Comparison of ENCODE assay signal across 8 mouse cellular contexts in the genomic region with DNA sequence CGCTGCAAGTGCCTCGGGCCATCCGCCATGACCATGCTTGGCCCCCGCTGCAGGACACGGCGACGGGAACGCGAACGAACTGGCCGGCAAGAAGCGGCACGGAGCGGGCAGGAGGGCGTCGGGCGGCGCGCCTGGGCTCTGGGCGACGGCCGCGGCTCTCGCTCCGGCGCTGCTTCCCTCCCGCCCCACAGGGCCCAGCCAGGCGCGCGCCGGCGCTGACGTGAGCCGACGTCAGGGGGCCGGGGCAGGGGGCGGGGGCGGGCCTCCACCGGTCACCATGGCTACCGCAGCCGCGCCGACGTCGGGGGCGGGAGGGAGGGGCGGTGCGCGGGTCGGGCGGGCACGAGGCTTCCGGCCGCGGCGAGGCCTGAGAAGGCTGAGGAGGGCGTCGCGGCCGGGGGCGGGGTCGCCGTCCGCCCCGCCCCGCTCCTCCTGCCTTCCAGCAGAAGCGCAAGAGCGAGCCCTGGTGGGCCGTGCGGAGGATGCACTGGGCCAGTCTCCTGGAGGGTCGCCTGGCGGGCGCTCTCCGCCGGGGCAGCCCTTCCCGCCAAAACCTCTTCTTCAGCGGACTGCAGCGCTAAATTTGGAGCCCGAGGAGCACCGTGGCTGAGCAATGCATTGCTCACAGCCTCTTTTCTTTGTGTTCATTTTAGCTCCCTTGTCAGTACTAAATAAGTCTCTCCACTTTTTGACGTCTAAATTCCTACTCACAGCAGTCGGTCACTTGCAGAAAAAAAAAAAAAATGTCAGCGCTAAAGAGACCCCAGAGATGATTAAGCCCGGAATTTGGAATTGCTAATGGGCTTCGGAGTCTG. TPM values are rescaled to one million over a fixed set of nuclear protein-coding genes. Genes with fewer than 3 reads are reported as not detected.
A peak's percentile ranks its signal among the peaks of the same experiment; 100 is the strongest.
DNase-seq lines count a peak whose midpoint lies in the region; ATAC-seq and TF ChIP-seq lines count a peak whose summit lies in the region.

A gene (minus strand): TSS at position 233 of the 815 bp plus-strand sequence.

- peak within 1 kb of the TSS; percentile 77 to 99 (median 82) for H3K4me3 ChIP-seq in CH12.LX (replicated peaks in 1 of 3; ENCODE audit: low read depth in 2 of 3, low read length in 2 of 3, poor library complexity in 1 of 3)
- H3K4me3 ChIP-seq in forebrain, embryonic 12.5 days (replicated peaks): peak within 1 kb of the TSS; percentile 86
- H3K4me3 ChIP-seq in heart, postnatal 0 days (ENCODE audit: low read depth, low read length): peak within 1 kb of the TSS; percentile 82
- H3K4me3 ChIP-seq in liver, postnatal 0 days (ENCODE audit: low read depth, low read length): peak within 1 kb of the TSS; percentile 88
- peak within 1 kb of the TSS; percentile 89 for H3K4me3 ChIP-seq in neural tube, embryonic 14.5 days (ENCODE audit: low read depth, low read length)

- peak within 1 kb of the TSS; percentile 80 for H3K27ac ChIP-seq in CH12.LX (ENCODE audit: insufficient read depth, low read depth)
- peak within 1 kb of the TSS; percentile 81 for H3K27ac ChIP-seq in forebrain, embryonic 12.5 days
- H3K27ac ChIP-seq in heart, postnatal 0 days (ENCODE audit: low read depth): peak within 1 kb of the TSS; percentile 92
- peak within 1 kb of the TSS; percentile 96 for H3K27ac ChIP-seq in liver, postnatal 0 days (ENCODE audit: low read depth)
- H3K27ac ChIP-seq in neural tube, embryonic 14.5 days (ENCODE audit: low read depth, low read length): peak within 1 kb of the TSS; percentile 81

- under 1% methylated on average over 79 of the region's 85 CpGs for WGBS in forebrain, embryonic 12.5 days
- WGBS in heart, postnatal 0 days: 1% methylated on average over 72 of the region's 85 CpGs
- WGBS in liver, postnatal 0 days (ENCODE audit: insufficient replicate concordance): 2% methylated on average over 50 of the region's 85 CpGs
- WGBS in neural tube, embryonic 14.5 days: under 1% methylated on average over 59 of the region's 85 CpGs

- TF ChIP-seq EP300 in CH12.LX (IDR thresholded peaks at IDR 0.05; ENCODE audit: low read length): no peak
- no peak for TF ChIP-seq EP300 in heart, postnatal 0 days (IDR thresholded peaks at IDR 0.05; ENCODE audit: low read depth)
- TF ChIP-seq EP300 in liver, postnatal 0 days (IDR thresholded peaks at IDR 0.05; ENCODE audit: low read depth): no peak

- peak; percentile 91 for TF ChIP-seq RAD21 in CH12.LX (IDR thresholded peaks at IDR 0.05; ENCODE audit: low read depth, low read length)

- TF ChIP-seq CTCF in CH12.LX (conservative IDR thresholded peaks at IDR 0.05 in 1 of 2, IDR thresholded peaks at IDR 0.05 in 1 of 2; ENCODE audit: low read depth in 2 of 2, low read length in 2 of 2): peak in 1 of 2 experiments; percentile 96; a peak in 2 of 4 replicates
- TF ChIP-seq CTCF in heart, postnatal 0 days (IDR thresholded peaks at IDR 0.05; ENCODE audit: low read depth): peak; percentile 88
- TF ChIP-seq CTCF in liver, postnatal 0 days (IDR thresholded peaks at IDR 0.05; ENCODE audit: low read depth): peak; percentile 97

- peak within 1 kb of the TSS; percentile 83 for H3K4me2 ChIP-seq in CH12.LX (ENCODE audit: insufficient read depth, low read depth, poor library complexity, severe bottlenecking)
- H3K4me2 ChIP-seq in forebrain, embryonic 12.5 days: peak within 1 kb of the TSS; percentile 82
- H3K4me2 ChIP-seq in heart, postnatal 0 days (ENCODE audit: low read depth, low read length): peak within 1 kb of the TSS; percentile 94
- H3K4me2 ChIP-seq in liver, postnatal 0 days (ENCODE audit: low read depth, low read length): peak within 1 kb of the TSS; percentile 95
- peak within 1 kb of the TSS; percentile 73 for H3K4me2 ChIP-seq in neural tube, embryonic 14.5 days (ENCODE audit: low read depth, low read length)

- TF ChIP-seq POLR2A in CH12.LX (IDR thresholded peaks at IDR 0.05; ENCODE audit: low read depth, low read length): peak; percentile 79

- no peaks in the 10 kb centered on the region for H3K36me3 ChIP-seq in CH12.LX (replicated peaks in 1 of 2; ENCODE audit: control insufficient read depth in 1 of 2, insufficient read depth in 1 of 2, low read length in 1 of 2)
- no peaks in the 10 kb centered on the region for H3K36me3 ChIP-seq in forebrain, embryonic 12.5 days (replicated peaks)
- no peaks in the 10 kb centered on the region for H3K36me3 ChIP-seq in heart, postnatal 0 days (replicated peaks; ENCODE audit: control insufficient read depth, insufficient read depth, low read length)
- H3K36me3 ChIP-seq in liver, postnatal 0 days (replicated peaks; ENCODE audit: insufficient read depth, low read length): no peaks in the 10 kb centered on the region
- H3K36me3 ChIP-seq in neural tube, embryonic 14.5 days (ENCODE audit: control insufficient read depth, insufficient read depth, low read length): no peaks in the 10 kb centered on the region

- ATAC-seq in forebrain, embryonic 12.5 days (ENCODE audit: low FRiP score): peak; percentile 98
- peak; percentile 96 for ATAC-seq in heart, postnatal 0 days (ENCODE audit: insufficient read depth, low read depth)
- peak; percentile 95 for ATAC-seq in liver, postnatal 0 days
- ATAC-seq in neural tube, embryonic 14.5 days (ENCODE audit: low read depth): peak; percentile 98

- no peaks in the 10 kb centered on the region for H3K9me3 ChIP-seq in CH12.LX (replicated peaks; ENCODE audit: low read length)
- H3K9me3 ChIP-seq in forebrain, embryonic 12.5 days: no peaks in the 10 kb centered on the region
- H3K9me3 ChIP-seq in heart, postnatal 0 days (replicated peaks; ENCODE audit: control insufficient read depth, low read length): no peaks in the 10 kb centered on the region
- H3K9me3 ChIP-seq in liver, postnatal 0 days (ENCODE audit: low read length): no peaks in the 10 kb centered on the region
- H3K9me3 ChIP-seq in neural tube, embryonic 14.5 days (ENCODE audit: control insufficient read depth, low read length): no peaks in the 10 kb centered on the region

- peaks cover 14% of the 10 kb centered on the region for H3K79me2 ChIP-seq in CH12.LX (replicated peaks; ENCODE audit: control insufficient read depth, extremely low read depth, insufficient read depth, poor library complexity, severe bottlenecking)

- peaks cover 0 to 12% of the 10 kb centered on the region in 2 experiments; a peak in 2 of 4 replicates for H3K4me1 ChIP-seq in CH12.LX (ENCODE audit: control insufficient read depth in 1 of 2, insufficient read depth in 2 of 2)
- H3K4me1 ChIP-seq in forebrain, embryonic 12.5 days: peaks cover 13% of the 10 kb centered on the region
- H3K4me1 ChIP-seq in heart, postnatal 0 days (ENCODE audit: control insufficient read depth, insufficient read depth): peaks cover 16% of the 10 kb centered on the region
- 0 out of 2 replicates have a peak, but pooled peaks cover 4% of the 10 kb centered on the region for H3K4me1 ChIP-seq in liver, postnatal 0 days (ENCODE audit: insufficient read depth)
- H3K4me1 ChIP-seq in neural tube, embryonic 14.5 days (ENCODE audit: control insufficient read depth, insufficient read depth, low read length): peaks cover 5% of the 10 kb centered on the region; the same call in 1 of the 2 replicates

- peak; percentile 90 for DNase-seq in CH12.LX (ENCODE audit: extremely low read depth)
- peak; percentile 81 for DNase-seq in c-Kit-positive CD71-positive TER-119-negative erythroid progenitor cells, embryonic 14.5 days (ENCODE audit: low read depth)
- peak; percentile 94 for DNase-seq in heart, postnatal 0 days (ENCODE audit: low spot score)
- peak; percentile 95 to 98 for DNase-seq in kidney, postnatal 4 days
- DNase-seq in liver, postnatal 0 days: peak; percentile 97
- peak; percentile 94 for DNase-seq in testis, postnatal 10 days (ENCODE audit: low spot score)

- in situ Hi-C loops in CH12.LX (cut with MboI; ENCODE audit: low pct_ligation_motif_present, low pct_unique_long_range_greater_than_20kb, low sequenced_read_pairs): loop anchor here (5.0 kb wide), 1 partner anchor 157 kb away; no protein-coding TSS in a partner anchor

- no peaks in the 10 kb centered on the region for H3K27me3 ChIP-seq in CH12.LX (replicated peaks)
- H3K27me3 ChIP-seq in forebrain, embryonic 12.5 days: 0 out of 2 replicates have a peak, but pooled peaks cover 4% of the 10 kb centered on the region
- no peaks in the 10 kb centered on the region for H3K27me3 ChIP-seq in heart, postnatal 0 days (ENCODE audit: control insufficient read depth, insufficient read depth, low read length)
- no peaks in the 10 kb centered on the region for H3K27me3 ChIP-seq in liver, postnatal 0 days (ENCODE audit: insufficient read depth, low read length)
- no peaks in the 10 kb centered on the region for H3K27me3 ChIP-seq in neural tube, embryonic 14.5 days (ENCODE audit: control insufficient read depth, insufficient read depth, low read length)

- dilution Hi-C loops in CH12.LX (cut with MboI; ENCODE audit: extremely low pct_ligation_motif_present, extremely low pct_unique_long_range_greater_than_20kb, low sequenced_read_pairs): no loop called here

- H3K9ac ChIP-seq in CH12.LX (ENCODE audit: insufficient read depth, low read depth): peak within 1 kb of the TSS; percentile 71
- H3K9ac ChIP-seq in forebrain, embryonic 12.5 days: peak within 1 kb of the TSS; percentile 87
- H3K9ac ChIP-seq in heart, postnatal 0 days (replicated peaks; ENCODE audit: low read depth, low read length): peak within 1 kb of the TSS; percentile 82
- peak within 1 kb of the TSS; percentile 92 for H3K9ac ChIP-seq in liver, postnatal 0 days (replicated peaks)
- H3K9ac ChIP-seq in neural tube, embryonic 14.5 days (replicated peaks; ENCODE audit: low read depth, low read length): peak within 1 kb of the TSS; percentile 86

TF ChIP-seq in CH12.LX, 34 proteins besides CTCF, POLR2A, EP300 and RAD21 (continues in another document):
- TF ChIP-seq ZNF384 (IDR thresholded peaks at IDR 0.05; ENCODE audit: low read depth, low read length): peak; percentile 54
- TF ChIP-seq E2F4 (IDR thresholded peaks at IDR 0.05; ENCODE audit: insufficient replicate concordance, low read depth, low read length): peak; percentile 56; the same call in 1 of the 2 replicates
- no peak for TF ChIP-seq CHD2 (IDR thresholded peaks at IDR 0.05; ENCODE audit: low read length)
- TF ChIP-seq ZC3H11A (IDR thresholded peaks at IDR 0.05; ENCODE audit: low read depth, low read length): peak; percentile 32
- peak; percentile 64 for TF ChIP-seq TCF12 (IDR thresholded peaks at IDR 0.05; ENCODE audit: low read depth, low read length)
- TF ChIP-seq ETS1 (conservative IDR thresholded peaks at IDR 0.05; ENCODE audit: low read depth, low read length): no peak
- TF ChIP-seq NRF1 (IDR thresholded peaks at IDR 0.05; ENCODE audit: low read depth, low read length): peak; percentile 46; the same call in 1 of the 2 replicates

RNA-seq across cellular contexts. Expression of the gene that starts here (rescaled TPM):
- total RNA-seq in CH12.LX (2012; rRNA removed) (7.3 and 8.2 TPM in 2 replicates), CH12.LX (2014; rRNA removed) (1.9 and 2.0 TPM in 2 replicates)
- polyA plus RNA-seq in CH12.LX (2012; ENCODE audit: insufficient read length, low read depth): 4.4 and 6.0 TPM in 2 replicates
- polyA plus RNA-seq in forebrain, embryonic 12.5 days (2016; fragmentation: Nextera tagmentation; extraction: Ambion mirVana): 14.9 and 16.2 TPM in 2 replicates
- total RNA-seq in heart, postnatal 0 days (2014; rRNA removed; ENCODE audit: low replicate concordance): 23.9 and 40.9 TPM in 2 replicates
- polyA plus RNA-seq in heart, postnatal 0 days (2015; fragmentation: Nextera tagmentation; extraction: Ambion mirVana): 7.0 and 9.1 TPM in 2 replicates
- 4.0 and 5.3 TPM in 2 replicates for polyA plus RNA-seq in liver, postnatal 0 days (2015; fragmentation: Nextera tagmentation; extraction: Ambion mirVana)
- 16.0 and 16.1 TPM in 2 replicates for polyA plus RNA-seq in neural tube, embryonic 14.5 days (2014; fragmentation: Nextera tagmentation; extraction: Ambion mirVana)

Comparison
In these comparisons a context has a peak if more than half of its experiments do, and no peak if none do; other contexts are left out.
1. Peak in every context shown above with its lines: DNase-seq, ATAC-seq, H3K4me3 ChIP-seq and H3K27ac ChIP-seq.